Mouse (Mus musculus): ENCODE data around the gene Ksr1. TPM values are rescaled to one million over a fixed set of nuclear protein-coding genes. Genes with fewer than 3 reads are reported as not detected.

Gene Ksr1
- polyA plus RNA-seq, 2 experiments from 2014 or later: 2.9 to 3.8 TPM

DNA sequence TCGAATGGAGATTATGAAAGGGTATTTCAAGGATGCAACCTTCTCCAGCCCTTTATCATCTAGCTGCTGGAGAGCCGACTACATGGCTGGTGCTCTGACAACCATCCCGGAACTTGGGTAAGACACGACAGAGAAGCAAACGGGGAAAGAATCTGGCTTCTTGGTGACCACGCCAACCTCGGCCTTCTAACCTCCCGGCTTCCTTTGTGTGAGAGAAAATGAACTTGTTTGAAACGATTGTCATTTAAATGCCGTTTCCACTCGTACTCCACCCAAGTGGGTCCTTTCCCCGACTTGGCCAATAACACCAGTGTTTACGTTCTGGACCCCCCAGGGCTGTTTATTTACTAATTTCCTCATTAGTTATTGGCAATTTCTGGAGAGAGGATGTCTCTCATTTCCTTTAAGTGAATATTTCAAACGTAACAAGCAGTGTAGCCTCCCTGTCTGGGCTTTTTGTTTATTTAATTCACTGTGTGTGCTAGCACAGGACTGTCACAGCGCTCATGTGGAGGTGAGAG lies 52.8 kb downstream of the Ksr1 start:
- ATAC-seq: no peak

DNA sequence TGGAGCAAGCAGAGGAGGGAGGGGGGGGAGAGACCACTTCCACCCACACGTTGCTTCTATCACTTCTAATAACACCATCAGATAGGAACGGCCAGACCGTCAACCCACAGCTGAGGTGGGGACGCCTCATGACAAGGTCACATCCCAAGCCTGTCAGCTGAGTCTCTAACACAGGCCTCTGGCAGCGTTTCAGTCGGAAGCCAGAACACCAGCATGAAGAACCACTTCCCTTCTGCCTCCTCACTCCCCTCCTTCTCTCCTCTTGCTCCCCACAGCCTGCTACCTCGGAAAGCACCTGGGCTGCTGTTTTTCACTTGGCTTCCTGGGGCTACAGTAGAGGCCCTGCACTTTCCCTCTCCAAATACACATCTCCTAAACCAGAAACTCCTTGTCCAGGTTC lies 53.4 kb downstream of the Ksr1 start:
- ATAC-seq: peak; percentile 89

DNA sequence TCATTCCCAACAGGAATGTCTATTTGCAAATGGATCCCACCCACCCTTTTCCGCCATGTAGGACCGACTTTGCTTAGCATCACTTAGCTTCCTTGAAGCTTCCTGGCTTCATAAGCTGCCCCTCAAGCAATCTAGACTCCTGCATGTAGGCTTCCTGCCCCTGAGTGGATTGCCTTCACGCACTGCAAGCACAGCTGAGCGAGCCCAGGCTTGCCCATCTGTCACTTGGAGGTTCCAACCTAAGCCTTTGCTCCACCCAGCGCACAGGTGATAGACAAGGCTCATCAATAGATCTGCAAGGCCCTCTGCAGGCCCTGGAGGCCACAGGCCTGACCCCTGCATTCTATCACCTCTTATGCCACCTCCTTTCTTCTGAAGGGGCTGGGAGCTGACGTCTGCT lies 54.0 kb downstream of the Ksr1 start:
- no peak for ATAC-seq

DNA sequence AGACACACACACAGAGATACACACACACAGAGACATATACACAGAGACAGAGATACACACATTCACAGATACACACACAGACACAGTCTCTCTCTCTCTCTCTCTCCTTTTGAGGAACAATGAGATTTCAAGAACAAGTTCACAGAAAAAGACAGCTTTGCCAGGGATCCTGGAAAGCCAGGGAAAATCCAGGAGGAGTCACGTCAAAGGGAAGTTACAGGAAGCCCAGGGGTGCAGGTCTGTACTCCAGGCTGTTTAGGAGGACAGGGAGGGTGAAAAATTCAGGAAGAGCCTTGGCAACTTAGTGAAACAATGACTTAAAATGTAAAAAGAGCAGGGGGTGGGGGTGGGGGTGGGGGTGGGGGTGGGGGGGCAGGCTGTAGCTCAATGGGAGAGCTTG lies 56.5 kb downstream of the Ksr1 start:
- ATAC-seq: no peak

DNA sequence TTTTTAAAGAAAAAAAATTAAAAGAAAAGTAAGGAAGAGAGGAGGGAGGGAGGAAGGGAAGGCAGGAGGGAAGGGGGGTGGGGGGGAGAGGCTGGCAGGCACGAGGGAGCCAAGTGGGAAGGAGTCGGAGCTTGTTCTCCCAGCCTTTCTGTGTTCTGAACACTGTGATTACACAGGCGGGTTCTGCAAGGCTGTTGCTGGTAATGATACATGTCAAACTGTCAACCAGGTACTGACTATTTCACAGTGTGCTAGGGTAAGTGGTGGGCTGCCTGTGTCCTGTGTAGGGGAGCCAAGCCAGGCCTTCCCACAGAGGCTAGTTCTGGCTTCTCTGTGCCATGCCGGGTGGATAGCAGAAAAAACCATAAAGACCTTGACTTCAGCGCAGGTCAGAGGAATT lies 57.2 kb downstream of the Ksr1 start:
- ATAC-seq: no peak

DNA sequence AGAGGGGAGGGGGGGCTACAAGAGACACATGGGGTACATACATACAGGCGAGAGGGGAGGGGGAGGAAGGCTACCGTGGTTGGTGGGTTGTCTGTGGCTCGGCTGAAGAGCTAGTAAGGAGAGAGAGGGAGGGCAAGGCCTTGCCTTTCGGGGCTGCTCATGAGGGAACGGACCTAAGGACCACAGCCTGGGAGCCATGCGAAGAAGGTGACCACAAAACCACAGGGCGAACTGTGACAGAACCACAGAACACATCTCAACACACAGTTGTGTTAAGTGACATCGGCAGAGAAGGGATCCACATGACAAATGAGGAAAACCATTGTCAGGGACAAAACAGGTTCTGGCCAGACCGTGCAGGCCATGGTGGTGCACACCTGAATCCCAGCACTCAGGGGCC lies 57.9 kb downstream of the Ksr1 start:
- no peak for ATAC-seq

DNA sequence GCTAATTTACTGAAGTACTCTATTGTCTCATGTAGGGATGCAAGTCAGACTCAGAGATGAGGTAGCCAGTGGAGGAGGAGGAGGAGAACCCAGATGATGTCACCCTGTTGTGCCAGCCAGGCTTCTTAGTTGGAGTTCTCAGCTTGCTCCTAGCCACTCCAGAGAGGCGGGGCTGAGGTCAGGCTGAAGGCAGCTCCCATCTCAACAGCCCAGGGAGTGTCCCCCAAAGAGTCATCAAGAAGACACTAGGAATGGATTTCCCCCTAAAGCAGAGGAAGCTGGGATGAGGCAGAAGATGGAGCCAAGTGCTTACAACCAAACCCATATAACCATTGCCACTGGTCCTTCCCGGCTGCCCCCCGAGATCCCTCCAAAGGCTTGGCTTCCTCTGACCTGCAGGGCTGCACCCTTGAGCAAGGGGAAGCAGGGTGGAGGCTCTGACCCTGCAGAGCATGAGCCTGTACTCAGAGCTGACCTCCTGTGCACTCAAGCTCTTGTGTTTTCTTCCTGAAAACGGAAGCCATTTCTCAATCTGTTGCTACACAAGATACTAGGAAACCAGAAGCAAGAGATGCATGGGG lies 58.4 kb downstream of the Ksr1 start:
- ATAC-seq: no peak

DNA sequence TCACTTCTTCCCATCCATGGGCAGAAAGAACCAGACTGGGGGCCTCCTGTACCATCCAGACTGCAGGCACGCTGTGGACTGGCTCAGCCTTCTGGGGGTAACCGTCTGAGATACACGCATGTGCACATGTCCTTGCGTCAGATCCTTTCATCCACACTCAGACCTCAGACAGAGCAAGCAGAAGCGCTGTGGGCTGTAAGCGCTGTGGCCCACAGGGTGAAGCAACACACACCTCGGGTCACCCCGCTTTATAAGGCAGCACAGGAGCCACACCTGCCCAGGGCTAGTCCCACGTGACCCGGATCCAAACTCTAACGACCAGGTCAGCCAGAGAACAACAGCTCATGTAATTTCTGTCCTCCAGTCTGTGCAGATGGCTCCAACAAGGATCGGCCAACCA lies 59.4 kb downstream of the Ksr1 start:
- ATAC-seq: no peak

DNA sequence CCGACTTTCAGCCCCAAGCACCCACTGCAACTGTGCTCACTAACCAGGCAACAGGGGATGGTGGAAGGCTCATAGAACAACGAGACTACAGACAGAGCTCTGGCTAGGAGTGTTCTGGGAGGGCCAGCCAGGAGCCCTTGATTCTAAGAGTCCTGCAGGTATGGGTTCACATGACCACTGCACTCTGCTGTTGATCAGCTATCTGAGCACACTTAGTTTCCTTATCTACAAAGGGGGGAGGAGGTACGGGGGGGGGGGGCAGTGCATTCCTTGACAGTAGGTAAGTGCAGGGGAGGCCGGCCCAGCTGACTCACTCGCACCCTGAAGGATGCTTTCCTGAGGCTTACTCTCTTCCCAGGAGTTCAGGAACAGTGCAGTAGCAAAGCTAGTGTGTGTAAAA lies 61.1 kb downstream of the Ksr1 start:
- no peak for ATAC-seq

DNA sequence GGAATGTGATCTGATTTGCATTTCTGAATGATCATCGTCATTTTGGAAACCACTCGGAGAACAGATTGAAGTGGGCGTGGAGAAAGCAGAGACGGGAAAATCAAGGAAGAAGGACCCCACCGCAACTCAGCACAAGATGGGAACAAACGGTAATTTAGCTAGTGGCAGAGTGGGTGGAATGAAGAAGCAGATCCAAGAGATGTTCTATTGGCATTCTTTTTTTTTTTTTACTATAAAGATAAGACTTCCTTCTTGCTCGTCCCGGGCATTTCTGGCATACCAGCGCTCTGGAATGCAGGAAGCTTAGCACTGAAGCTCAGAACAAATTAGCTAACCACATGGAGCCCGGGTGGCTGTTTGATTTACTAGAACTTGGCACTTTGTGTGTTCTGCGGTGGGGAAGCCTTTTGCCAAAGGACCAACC lies 63.2 kb downstream of the Ksr1 start:
- no peak for ATAC-seq

DNA sequence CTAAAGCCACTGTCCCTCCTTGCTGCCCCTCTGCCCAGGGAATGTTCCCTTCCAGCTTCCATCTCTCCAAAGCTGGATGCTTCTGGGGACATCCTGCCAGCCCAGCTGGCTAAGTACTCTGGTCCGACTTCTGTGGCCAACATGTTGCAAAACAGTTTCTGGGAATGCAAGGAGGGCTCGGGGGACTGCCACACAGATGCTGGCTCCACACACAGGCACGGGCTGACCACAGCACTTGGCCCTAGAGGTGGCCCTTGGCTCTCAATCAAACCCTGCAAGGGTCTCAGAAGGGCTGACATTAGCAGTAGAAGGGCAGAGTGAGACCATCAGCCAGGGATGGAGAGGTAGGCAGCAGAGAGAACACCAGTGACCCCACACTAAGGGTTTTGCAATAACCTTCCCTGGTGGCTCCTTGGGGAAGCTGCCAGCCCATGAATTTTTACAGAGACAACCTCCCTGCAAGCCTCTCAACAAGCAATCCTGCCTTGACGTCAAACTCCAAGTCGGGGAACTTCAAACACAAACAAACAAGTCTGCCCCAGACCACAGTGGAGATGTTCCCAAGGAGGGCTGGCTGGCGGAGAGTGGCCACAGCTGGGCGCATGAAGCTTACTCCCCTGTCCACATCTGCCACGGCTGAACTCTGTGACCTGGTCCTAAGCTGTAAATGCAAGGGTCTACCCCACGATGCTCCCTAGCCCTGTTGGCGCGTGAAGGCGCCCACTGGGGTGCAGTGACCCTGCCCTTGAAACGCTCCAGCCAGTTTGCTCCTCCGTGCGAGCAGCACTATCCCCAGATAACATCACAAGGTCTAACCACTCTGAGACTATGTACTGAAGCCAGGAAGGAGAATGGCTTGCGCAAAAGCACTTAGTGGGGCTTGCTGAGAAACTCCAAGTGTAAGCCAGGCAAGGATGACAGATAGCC lies 65.0 kb downstream of the Ksr1 start:
- ATAC-seq: no peak

DNA sequence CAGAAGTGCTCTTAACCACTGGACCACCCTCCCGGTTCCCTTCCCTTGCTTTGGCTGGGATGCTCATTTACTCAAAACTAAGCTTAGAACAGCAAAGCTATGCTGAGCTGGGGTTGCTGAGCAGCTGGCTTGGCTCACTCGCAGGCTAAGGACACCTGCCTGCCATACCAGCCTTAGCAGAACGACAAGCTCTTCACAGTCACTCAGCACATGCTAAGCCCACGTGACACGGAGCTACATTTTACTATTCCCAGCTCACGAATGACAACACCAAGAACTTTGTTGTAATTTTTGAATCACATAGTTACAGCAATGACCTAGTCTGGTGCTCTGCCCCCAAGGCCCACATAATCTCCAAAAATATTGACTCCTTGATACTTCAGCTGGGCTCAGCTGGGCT lies 66.1 kb downstream of the Ksr1 start:
- no peak for ATAC-seq

DNA sequence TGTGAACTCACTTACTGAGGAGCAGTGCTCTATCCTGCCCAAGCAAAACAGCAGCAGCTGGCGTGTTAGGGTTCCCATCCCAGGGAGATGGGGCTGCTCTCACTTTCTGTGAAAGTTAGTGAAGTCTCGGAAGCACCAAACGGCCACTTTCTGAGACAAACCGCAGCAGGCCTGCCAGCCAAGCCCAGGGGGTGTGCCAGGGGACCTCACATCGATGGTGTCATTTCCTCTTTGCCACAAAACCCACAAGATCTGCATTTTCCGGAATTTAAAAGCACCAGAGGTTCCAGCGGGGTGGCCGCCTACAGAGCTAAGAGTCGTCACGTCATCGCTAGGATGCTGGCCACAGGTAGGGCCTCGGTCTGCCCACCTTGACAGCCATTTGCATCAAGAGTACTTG lies 69.7 kb downstream of the Ksr1 start:
- peak; percentile 96 for ATAC-seq

DNA sequence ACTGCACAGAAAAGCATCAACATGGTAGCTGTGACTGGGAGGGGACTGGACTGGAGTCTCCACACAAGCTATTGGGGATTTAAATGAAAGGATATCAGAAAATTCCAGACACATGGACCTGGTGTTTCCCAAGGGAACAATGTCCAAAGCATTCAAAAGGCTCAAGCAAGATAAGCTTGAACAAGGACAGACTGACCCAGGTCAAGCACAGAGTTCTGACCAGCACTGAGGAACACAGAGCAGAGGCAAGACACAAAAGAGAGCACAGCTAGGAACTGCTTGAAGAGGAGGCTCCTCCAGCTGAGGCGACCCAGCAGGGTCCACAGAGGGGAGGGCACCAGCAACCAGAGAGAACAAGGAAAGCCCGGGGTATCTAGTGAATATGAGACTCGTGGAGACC lies 71.2 kb downstream of the Ksr1 start:
- no peak for ATAC-seq

DNA sequence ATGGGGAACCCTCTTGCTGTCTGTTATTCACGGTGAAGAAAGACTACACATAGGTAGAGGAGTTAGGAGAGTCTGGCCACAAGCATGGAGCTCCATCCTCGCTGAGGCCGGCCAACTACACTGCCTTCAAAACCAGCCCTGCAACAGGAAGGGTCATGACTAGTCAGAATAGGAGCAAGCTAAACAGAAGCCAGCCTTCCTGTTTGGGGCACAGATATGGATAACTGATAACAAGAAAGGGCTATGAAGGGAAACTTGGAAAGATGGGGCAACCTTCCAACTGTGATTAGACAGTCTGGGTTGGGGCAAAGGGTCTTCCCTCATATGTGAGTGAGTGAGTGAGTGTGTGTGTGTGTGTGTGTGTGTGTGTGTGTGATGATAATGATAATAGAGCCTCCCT lies 71.6 kb downstream of the Ksr1 start:
- ATAC-seq: no peak

DNA sequence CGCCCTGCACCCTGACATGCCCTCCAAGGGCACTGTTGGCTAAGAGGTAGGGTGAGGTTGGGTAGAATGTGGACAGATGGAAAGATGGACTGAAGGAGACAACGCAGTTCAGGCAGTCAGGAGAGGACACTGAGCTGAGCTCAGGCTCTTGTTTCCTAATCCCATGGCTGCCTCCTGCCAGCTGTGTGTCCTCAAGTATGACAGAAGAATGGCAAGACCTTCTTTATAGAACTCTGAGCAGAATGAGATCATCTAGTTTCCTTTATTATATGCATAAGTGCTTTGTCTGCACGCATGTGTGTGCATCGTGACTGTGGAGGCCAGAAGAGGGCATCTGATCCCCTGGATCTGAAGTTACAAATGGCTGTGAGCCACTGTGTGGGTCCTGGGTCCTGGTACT lies 72.6 kb downstream of the Ksr1 start:
- no peak for ATAC-seq

DNA sequence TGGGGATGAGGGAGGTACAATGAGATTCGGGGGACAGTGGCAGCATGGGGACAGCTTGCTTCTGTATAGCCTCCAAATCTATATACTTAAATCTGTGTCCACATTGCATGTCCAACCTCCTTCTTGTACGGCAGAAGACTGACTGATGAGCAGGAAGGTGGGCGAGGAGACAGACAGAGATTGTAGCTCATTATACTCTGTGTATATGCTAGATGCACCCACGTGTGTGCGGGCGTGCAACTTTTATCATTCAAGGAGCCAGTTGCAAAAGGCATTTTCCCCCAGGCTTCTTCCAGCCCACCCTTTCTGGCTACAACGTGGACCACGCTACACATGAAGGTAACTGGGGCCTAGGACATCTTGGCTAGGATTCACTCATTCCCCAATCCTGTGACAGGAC lies 74.1 kb downstream of the Ksr1 start:
- ATAC-seq: no peak

DNA sequence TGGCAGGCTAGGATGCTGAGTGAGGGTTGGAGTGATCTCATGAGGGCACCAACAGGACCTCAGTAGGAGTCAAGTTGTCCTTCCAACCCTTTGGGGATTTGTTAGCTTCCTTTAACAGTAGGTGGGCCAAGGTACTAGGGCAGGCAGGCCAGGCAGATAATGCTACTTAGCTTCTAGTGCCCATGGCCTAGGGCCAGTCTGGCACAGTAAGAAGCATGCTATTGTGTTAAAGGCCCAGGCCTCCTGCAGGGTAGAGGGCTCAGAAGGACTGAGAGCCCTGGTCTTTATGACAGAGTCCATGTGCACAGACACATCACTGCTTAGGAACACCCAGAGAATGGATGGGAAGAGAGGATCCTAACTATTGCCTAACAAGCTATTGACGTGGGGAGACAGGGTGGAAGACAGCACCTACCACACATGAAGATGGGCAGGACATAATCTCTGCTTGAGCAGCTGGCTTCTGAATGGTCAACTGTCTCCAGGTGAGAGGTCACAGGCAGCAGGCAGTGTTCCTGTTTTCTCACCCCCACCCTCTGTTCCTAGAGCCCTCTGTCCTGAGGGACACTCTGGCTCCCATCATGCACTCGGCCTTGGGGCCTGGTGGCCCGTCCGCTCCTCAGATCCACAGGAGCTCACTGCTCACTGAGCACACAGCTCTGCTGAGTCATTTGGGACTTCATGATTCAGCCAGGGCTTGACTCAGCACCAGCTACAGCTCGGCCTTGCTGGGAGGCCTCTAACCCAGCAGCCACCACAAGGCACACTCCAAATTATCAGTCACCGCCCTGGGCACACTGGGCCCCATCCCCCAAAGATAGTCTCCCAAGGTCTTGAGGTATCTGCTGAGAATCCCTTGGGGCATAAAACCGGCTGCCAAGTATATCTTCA lies 74.9 kb downstream of the Ksr1 start:
- no peak for ATAC-seq

DNA sequence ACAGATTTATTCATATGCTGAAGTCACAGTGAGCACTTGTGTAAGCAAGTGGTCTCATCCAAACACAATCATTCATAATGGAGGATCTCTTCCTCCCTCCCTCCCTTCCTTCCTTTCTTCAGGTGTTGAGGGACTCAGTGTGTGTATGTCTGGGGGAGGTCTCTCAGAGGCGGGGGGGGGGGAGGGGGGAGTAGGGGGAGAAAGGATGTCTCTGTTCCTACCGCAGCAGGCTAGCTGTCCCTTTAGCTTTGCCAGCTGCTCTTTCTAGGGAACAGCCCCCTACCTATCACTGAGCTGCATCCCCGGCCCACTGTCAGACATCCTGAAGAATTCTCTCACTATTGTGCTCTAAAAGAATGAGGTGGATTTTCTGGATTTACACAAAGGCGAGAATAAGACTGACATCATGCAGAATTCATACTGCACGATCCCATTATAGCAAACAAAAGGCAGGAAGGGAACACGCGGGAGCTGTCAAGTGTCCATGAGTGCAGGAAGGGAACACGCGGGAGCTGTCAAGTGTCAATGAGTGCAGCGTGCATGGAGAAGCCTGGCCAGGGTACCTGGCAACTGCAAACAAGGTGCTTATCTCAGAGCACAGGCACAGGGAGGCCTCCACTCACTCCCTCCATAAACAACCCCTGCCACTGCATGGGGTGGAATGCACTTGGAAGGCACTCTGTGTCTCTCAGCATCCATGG lies 76.6 kb downstream of the Ksr1 start:
- no peak for ATAC-seq

DNA sequence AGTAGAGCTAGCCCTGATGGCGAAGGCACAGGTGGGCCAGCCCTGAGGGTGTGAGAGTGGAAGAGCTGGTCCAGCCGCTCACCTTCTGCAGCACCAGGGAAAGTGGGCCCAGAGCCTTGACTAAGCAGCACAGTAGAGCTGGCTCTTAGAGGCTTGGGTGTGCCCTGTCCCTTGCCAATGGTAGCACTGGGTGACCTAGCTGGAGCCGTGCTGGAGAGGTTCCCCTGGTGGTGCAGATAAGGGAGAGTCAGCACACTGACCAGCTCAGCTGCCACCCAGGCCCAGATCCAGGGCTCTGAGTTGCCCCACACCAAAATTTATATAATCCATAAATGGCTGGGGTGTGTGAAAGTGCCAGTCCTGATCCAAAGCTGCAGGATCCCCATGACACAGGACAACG lies 79.0 kb downstream of the Ksr1 start:
- ATAC-seq: no peak

DNA sequence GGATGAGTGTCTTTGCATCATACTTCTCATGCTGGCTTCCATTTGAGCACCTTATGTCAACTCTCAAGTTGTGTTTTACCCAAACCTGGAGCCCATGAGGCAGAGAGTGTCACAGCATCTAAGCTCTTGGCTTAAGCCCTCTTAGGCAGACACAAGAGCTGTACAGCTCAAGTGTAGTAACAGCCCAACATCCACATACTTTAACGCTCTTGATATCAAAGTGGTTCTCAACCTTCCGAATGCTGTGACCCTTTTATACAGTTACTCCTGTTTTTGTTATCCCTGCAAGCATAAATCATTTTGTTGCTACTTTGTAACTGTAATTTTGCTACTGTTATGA lies 80.0 kb downstream of the Ksr1 start:
- no peak for ATAC-seq

DNA sequence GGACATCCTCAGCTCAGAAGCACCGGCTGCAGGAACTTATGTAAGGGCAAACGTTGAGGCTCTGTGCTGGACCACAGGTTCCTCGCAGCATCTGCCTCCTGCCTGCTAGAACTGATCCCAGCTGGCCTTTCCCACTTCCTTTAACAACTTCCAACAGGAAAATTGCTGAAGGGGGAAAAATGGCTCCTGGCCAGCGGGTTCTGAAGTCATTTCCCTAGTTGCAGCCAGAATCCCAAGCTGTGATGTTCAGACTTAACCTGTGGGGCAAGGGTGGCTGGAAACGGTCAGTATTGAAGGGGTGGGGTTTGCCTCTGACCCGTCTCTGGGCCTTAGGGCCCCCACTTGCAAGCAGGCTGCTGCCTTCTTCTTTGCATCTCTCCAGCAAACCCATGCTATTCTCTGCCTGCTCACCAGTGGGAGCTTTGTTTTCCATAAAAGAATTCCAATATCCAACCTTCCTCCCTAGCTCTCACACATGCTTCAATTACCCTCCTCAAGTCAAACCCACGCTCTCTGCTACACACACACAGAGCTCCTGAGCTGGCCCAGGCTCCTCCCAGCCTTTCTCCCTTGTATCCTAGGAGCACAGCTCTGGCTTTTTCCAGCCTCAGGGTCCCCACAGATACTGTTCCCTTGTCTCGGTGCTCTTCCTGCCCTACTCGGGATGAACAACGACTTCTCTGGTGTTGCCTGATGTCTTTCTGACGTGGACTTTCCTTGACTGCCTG lies 80.6 kb downstream of the Ksr1 start:
- no peak for ATAC-seq
